Mouse (Mus musculus) heart, postnatal 25 days (tissue): ENCODE measurements around the gene Cyp26a1. TPM values are rescaled to one million over a fixed set of nuclear protein-coding genes. Genes with fewer than 3 reads are reported as not detected.

ENCODE experiments used
- DNase-seq: peaks from one replicate; pipeline ENCODE4 v3.0.0; 2022; ENCODE audit warnings: low spot score
- intact Hi-C: fragments of 180-260 bp; cut with DNase I; formaldehyde crosslinking; loops from one replicate; pipeline ENCODE4 v1.15.1; 2025
- total RNA-seq, 2 experiments: library from RNA; stranded (reverse); gene quantifications; 2 replicates each; pipeline ENCODE4 v1.2.3; 2021

Gene Cyp26a1
- total RNA-seq: under 1 TPM in 1 of 2 experiments, not detected in 1; 0.14 TPM

GRCm38 (mm10) chr19:37697651-37698272 lies at the start of gene Cyp26a1:
Gene Cyp26a1, plus strand, starts transcription at chr19:37697798.
- intact Hi-C loops: no loop called here
- DNase-seq: no peak

DNA sequence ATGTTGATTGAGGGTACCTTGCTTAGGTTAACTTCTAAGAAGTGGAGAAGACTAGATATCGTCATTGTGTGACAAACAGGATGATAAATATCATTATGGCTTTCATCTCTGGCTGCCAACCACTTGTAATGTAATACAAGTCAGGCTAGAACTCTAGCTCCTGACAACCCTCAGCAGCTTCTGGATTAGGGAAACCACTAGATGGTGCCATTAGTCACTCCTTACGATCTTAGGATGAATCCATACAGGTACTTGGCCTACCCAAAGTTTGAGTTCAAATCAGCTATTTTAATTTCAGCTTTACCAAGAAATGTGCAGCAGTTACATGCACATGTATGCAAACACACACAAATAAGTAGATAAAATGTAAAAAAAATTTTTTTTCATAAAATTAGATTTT lies 49.6 kb upstream of the Cyp26a1 start:
- intact Hi-C loops: no loop called here
- no peak for DNase-seq

- intact Hi-C loops: no loop called here
- DNase-seq: no peak
Observed at GRCm38 (mm10) chr19:37650526-37650925, 47.1 kb upstream of the Cyp26a1 start.

- intact Hi-C loops: no loop called here
- DNase-seq: no peak
Observed at GRCm38 (mm10) chr19:37654012-37654411, 43.6 kb upstream of the Cyp26a1 start.

GRCm38 (mm10) chr19:37656441-37656840 lies 41.2 kb upstream of the Cyp26a1 start:
- intact Hi-C loops: no loop called here
- no peak for DNase-seq

GRCm38 (mm10) chr19:37665256-37665655 lies 32.3 kb upstream of the Cyp26a1 start:
- intact Hi-C loops: no loop called here
- DNase-seq: no peak

DNA sequence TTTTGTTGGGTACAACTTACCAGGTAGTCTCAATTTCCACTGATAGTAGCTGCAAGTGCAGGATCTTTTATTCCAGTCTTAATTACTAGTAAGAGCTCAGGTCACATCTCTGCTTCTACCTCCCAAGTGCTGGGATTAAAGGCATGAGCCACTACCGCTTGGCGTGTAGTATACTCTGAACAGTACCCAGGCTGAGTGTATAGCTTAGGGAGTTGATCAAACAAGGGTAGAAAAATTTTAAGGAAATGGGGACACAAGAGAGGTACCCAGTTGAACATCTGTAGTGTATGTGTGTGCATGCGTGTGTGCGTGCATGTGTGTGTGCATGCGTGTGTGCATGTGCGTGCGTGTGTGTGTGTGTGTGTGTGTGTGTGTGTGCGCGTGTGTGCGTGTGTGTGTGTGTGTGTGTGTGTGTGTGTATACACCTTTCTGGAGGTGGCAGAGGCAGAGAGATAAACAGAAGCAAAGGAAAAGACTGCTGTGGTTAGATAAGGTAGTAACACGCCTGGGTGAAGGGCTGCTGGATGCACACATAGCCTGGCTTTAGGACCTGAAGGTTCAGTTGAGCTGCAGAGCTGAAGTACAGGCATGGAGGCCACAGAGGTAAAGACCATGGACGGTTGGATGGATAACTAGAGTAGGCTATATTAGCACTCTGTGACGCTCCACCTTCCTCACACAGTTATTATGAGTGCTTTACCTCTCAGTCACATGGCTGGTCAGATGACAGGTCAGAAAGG lies 29.6 kb upstream of the Cyp26a1 start:
- DNase-seq: no peak
- intact Hi-C loops: no loop called here

DNA sequence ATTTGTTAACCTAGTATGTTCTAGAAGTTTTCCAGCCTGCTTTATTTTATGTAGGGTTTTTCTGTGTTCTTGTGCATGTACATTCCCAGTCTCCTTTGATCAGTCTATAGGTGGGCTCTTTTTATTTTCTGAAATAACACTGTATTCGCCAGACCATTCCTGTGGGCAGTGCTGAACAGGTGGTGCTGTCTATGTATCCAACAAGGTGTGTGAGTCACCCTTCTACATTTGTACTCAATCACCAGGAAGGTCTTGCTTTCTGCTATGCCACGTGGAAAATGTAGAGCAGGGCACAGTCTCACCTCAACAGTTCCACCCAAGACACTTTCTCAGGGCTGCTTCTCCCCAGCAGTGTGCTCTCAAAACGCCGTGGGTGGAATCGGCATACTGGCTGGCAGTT lies 28.9 kb upstream of the Cyp26a1 start:
- DNase-seq: no peak
- intact Hi-C loops: no loop called here

DNA sequence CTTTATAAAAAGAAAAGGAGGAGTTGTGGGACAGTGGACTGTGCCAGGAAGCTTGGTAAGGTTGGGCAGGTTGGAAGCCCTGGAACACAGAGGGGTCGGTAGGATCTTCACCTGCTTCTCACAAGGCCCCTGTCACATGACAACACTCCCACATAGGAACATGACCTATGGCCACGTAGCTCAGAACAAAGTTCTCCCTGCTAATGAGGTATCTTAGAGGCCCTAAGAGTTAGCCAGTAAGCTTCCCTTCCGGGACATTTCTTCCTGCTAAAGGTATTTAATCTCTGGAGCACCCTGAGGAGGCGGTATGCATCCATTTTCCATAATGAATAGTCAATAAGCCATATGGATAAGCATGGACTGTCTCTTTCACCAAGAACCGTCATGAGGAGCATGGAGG lies 28.1 kb upstream of the Cyp26a1 start:
- intact Hi-C loops: no loop called here
- no peak for DNase-seq

- DNase-seq: no peak
- intact Hi-C loops: no loop called here
Observed at GRCm38 (mm10) chr19:37673393-37673792, 24.2 kb upstream of the Cyp26a1 start.

GRCm38 (mm10) chr19:37685281-37685680 lies 12.3 kb upstream of the Cyp26a1 start, which contains the start of gene Cyp26c1:
Gene Cyp26c1, plus strand, starts transcription at chr19:37685581.
- no peak for DNase-seq
- intact Hi-C loops: no loop called here

GRCm38 (mm10) chr19:37686347-37686746 lies 11.3 kb upstream of the Cyp26a1 start:
- intact Hi-C loops: no loop called here
- DNase-seq: no peak

- DNase-seq: no peak
Observed at GRCm38 (mm10) chr19:37686941-37687850, 10.4 kb upstream of the Cyp26a1 start.

GRCm38 (mm10) chr19:37689478-37689877 lies 8.1 kb upstream of the Cyp26a1 start:
- intact Hi-C loops: no loop called here
- DNase-seq: no peak

More at GRCm38 (mm10) chr19:37686941-37687850, 10.4 kb upstream of the Cyp26a1 start:
- intact Hi-C loops: no loop called here

GRCm38 (mm10) chr19:37690716-37691115 lies 6.9 kb upstream of the Cyp26a1 start:
- intact Hi-C loops: no loop called here
- no peak for DNase-seq

DNA sequence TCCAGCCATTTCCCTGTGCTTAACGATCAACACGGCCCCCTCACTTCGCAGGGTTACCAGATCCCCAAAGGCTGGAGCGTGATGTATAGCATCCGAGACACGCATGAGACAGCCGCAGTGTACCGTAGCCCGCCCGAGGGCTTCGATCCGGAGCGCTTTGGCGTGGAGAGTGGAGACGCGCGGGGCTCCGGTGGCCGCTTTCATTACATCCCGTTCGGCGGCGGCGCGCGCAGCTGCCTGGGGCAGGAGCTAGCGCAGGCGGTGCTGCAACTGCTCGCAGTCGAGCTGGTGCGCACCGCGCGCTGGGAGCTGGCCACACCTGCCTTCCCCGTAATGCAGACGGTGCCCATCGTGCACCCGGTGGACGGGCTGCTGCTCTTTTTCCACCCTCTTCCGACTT lies 4.7 kb upstream of the Cyp26a1 start:
- intact Hi-C loops: no loop called here
- DNase-seq: no peak

GRCm38 (mm10) chr19:37695146-37695545 lies 2.5 kb upstream of the Cyp26a1 start:
- DNase-seq: no peak
- intact Hi-C loops: no loop called here

- DNase-seq: no peak
- intact Hi-C loops: no loop called here
Observed at GRCm38 (mm10) chr19:37695762-37696602, 1.6 kb upstream of the Cyp26a1 start.

- intact Hi-C loops: no loop called here
- no peak for DNase-seq
Observed at GRCm38 (mm10) chr19:37696603-37697334, 829 bp upstream of the Cyp26a1 start.
